Mouse (Mus musculus) MEL (cell line): ENCODE results near the gene Drosha.

Source experiments
- ELF1 ChIP-seq: IDR thresholded peaks from 2 replicates; pipeline ENCODE4 v1.6.1; 2014; ENCODE audit warnings: low read depth, mild to moderate bottlenecking, inconsistent platforms, low read length, improper control_type of control experiment, moderate library complexity
- GATA1 ChIP-seq: IDR thresholded peaks from 2 replicates; pipeline ENCODE4 v1.6.1; 2011; ENCODE audit warnings: low read depth, low read length, improper control_type of control experiment
- JUND ChIP-seq: IDR thresholded peaks from 2 replicates; pipeline ENCODE4 v1.6.1; 2011; ENCODE audit warnings: low read depth, mild to moderate bottlenecking, improper control_type of control experiment, low read length
- MAZ ChIP-seq: IDR thresholded peaks from 2 replicates; pipeline ENCODE4 v1.6.1; 2012; ENCODE audit warnings: low read depth, mild to moderate bottlenecking, inconsistent platforms, low read length, improper control_type of control experiment
- MXI1 ChIP-seq: IDR thresholded peaks from 2 replicates; pipeline ENCODE4 v1.6.1; 2011; ENCODE audit warnings: mild to moderate bottlenecking, low read depth, low read length, improper control_type of control experiment
- MYB ChIP-seq: IDR thresholded peaks from 2 replicates; pipeline ENCODE4 v1.6.1; 2011; ENCODE audit warnings: mild to moderate bottlenecking, low read depth, low read length, improper control_type of control experiment
- POLR2A ChIP-seq, 2 experiments: IDR thresholded peaks; 2 replicates each; pipeline ENCODE4 v1.6.1; 2011 to 2012; ENCODE audit warnings: low read length in 2 of 2, mild to moderate bottlenecking in 2 of 2, control low read depth in 1 of 2, improper control_type of control experiment in 1 of 2, low read depth in 1 of 2, moderate library complexity in 1 of 2; ENCODE audit not compliant: control insufficient read depth in 1 of 2, insufficient read depth in 1 of 2, poor library complexity in 1 of 2
- POLR2AphosphoS5 ChIP-seq: IDR thresholded peaks from 2 replicates; pipeline ENCODE4 v1.6.1; 2012; ENCODE audit warnings: low read depth, borderline replicate concordance, mild to moderate bottlenecking, inconsistent platforms, low read length, moderate library complexity, mixed read lengths
- SIN3A ChIP-seq: IDR thresholded peaks from 2 replicates; pipeline ENCODE4 v1.6.1; 2012; ENCODE audit warnings: low read length, improper control_type of control experiment, inconsistent platforms
- UBTF ChIP-seq: IDR thresholded peaks from 2 replicates; pipeline ENCODE4 v1.6.1; 2012; ENCODE audit warnings: low read depth, mild to moderate bottlenecking, inconsistent platforms, low read length, improper control_type of control experiment, moderate library complexity, borderline replicate concordance; ENCODE audit not compliant: insufficient read depth
- USF2 ChIP-seq, 2 experiments: IDR thresholded peaks; 2 replicates each; pipeline ENCODE4 v1.6.1; 2011 to 2012; ENCODE audit warnings: improper control_type of control experiment in 2 of 2, low read length in 2 of 2, borderline replicate concordance in 1 of 2, inconsistent platforms in 1 of 2, low read depth in 1 of 2, mild to moderate bottlenecking in 1 of 2; ENCODE audit not compliant: insufficient read depth in 1 of 2

- TF ChIP-seq POLR2A (IDR thresholded peaks at IDR 0.05; ENCODE audit: control insufficient read depth in 1 of 2, insufficient read depth in 1 of 2, low read depth in 1 of 2, low read length in 2 of 2, poor library complexity in 1 of 2) (no peak), MYB (no peak), USF2 (IDR thresholded peaks at IDR 0.05; ENCODE audit: borderline replicate concordance in 1 of 2, insufficient read depth in 1 of 2, low read depth in 1 of 2, low read length in 2 of 2) (no peak), POLR2AphosphoS5 (no peak), UBTF (no peak), ELF1 (no peak), SIN3A (no peak), GATA1 (no peak), JUND (no peak), MAZ (no peak), MXI1 (no peak)
Observed at GRCm38 (mm10) chr15:12856780-12857179, 32.2 kb downstream of the Drosha start.
